Mouse (Mus musculus): ENCODE data around the gene Pced1b.
A peak's percentile ranks its signal among the peaks of the same experiment; 100 is the strongest.
"Not testable (repeated sequence)": the region's sequence is repeated elsewhere in the genome, so short reads cannot be mapped to it uniquely, and the experiment has no call there.

Pced1b gene

DNA sequence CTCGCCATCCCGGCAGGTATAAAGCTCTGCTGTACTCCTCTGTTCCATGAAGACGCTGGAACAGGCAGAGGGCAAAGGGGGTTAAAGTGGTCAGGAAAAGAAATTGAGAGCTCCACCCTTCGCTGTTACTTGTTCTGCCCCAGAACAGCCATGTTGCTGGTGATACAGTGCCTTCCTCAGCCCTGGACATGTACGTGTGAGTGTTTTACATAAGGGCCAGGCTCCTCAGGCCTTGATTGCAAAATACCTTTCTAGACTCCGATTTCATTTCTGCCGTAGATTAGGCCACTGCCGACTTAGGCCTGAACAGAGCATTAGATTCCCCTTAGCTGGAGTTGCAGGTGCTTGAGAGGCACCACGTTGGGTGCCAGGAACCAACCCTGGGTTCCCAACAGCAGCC, 97.0 kb downstream of the Pced1b start:
- DNase-seq, result no peak

- DNase-seq, result no peak
These were observed 98.2 kb downstream of the Pced1b start for GRCm38 (mm10) chr15:97345110-97345509.

DNA sequence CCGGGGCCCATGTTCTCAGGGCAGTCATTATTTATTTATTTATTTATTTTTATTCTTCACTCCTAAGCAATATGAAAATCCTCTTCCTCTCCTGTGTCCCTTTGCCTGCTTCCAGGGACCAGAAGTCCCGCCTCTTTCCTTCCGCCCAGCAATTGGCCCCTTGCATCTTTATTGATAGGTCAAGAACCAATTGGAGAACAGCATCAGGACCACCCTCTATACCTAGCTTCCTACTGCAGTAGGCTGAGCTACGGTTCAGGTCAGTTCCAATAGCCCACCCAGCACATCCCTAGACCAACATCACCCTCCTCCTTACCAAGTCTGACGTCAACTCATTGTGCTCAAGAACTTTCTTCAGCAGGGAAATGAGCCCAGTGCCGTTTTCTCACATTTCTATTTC, 99.0 kb downstream of the Pced1b start:
- DNase-seq, result no peak

GRCm38 (mm10) chr15:97346413-97346812, 99.5 kb downstream of the Pced1b start:
- DNase-seq, result no peak

DNA sequence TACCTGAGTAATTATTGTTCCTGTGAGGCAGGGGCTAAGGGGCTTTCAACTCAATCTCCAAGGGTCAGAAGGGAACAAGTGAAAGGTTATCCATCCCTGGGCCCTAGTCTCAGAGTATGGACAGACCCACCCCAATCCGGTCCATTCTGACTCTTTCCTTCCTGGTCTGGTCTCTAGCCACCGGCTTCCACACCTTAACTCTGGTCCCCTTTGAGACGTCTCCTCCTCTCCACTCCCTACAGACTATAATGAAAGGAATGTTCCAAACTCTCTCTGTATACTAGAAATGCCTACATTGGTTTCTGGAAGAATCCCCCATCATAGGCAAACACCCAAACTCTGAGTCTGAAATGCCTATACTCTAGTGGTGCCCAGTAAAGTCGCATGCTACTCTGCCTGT, 100.0 kb downstream of the Pced1b start:
- DNase-seq, result no peak

- DNase-seq, result no peak
These were observed 101.8 kb downstream of the Pced1b start for GRCm38 (mm10) chr15:97348566-97349315.

DNA sequence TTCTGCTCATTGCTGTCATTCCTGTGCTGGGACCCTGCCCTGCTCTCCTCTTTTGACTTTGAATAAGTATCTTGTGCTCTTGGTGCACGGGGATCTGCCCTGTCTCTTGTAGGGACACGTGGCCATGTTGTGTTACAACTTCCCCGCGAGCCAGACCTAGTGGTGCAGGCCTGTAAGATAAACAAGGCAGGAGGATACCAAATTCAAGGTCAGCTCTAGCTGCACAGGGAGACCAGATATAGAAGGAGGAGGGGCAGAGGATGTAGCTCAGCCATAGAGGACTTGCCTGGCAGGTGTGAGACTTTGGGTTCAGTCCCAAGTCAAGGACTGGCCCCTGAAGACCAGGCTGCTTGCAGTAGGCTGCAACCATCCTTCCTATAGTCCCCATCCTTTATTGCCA, 103.6 kb downstream of the Pced1b start:
- DNase-seq, result no peak

- DNase-seq, result no peak
These were observed 104.1 kb downstream of the Pced1b start for GRCm38 (mm10) chr15:97351016-97351415.

GRCm38 (mm10) chr15:97351681-97352080, 104.8 kb downstream of the Pced1b start:
- DNase-seq, result no peak

GRCm38 (mm10) chr15:97355676-97356303, 108.9 kb downstream of the Pced1b start:
- no peak for DNase-seq

DNA sequence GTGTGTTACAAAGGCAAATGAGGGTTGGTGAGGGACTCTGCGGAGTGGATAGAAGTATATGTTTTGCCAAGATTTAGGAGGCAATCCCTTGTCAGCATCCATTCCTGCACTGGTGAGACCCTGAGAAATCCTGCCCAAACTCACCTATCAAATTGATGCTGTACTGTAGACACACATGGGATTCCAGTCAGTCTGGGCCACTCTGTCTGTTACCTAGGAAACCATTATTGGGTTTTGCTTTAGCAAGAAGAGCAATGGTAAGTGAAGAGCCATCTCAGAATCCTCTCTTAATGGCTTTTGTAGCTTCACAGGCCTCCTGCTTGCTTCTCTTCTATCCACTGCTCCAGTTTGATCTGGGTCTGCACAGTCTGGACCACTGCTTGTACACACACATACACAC, 110.1 kb downstream of the Pced1b start:
- no peak for DNase-seq

DNA sequence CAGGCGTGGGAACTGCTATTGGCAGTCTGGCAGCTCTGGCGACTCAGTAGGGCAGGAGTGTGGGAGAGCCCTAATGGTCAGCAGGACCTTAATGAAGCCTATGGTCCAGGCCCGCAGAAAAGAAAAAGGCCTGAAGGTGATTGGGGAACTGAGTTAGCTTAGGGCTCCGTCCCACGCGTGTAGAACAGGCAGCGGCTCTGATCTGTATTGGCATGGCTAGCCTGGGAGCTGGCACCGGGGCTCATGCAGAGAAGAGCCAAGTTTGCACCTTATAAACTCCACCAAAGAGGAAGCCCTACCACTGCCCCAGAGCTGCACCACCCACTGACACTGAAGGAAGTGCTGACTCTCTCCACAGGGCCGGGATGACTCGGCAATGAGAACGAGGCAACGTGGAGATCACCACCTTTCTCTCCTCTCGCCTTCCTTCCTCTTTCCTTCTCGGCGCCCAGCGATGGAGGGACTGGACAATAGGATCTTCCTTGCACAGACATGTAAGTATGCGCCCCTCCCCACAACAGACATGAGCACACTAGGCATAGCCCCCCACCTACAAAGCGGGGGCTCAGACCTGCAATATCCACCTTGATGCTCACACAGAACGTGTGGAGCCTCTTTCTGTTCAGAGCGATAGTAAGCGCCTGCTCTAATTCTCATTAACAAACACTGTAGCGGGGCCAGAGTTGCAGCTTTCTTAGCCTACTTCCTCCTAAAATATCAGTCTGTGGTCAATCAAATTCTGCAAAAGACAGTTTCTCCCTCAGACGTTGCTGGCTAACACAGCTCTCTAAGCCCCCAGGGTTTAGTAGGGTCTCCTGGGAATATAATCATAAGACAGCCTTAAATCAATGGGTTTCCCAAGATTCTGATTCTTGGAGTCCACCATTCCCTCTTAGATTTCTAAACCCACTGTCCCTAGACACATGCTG, 114.2 kb downstream of the Pced1b start:
- no peak for DNase-seq

DNA sequence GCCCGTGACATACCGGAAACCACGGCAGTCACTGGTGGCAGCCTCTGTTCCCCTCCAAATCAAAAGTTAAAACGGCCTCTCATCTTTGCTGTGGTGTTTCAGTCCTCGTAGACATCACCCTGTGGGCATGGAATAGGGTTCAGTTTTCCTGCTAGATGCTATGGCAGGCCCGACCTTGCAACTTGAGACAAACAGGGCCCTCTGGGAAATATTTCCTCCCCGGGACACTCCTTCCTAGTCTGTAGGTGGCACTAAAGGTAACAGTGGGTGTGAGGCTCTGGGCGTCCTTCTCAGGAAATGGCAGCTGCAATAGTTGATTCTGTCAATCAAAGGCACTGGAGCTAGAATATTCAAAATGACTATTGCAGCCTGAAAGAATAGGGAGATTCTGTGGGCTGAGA, 114.9 kb downstream of the Pced1b start:
- DNase-seq, result no peak

- not testable (repeated sequence) for DNase-seq
These were observed 117.4 kb downstream of the Pced1b start for GRCm38 (mm10) chr15:97364271-97364670.

- no peak for DNase-seq
These were observed 118.1 kb downstream of the Pced1b start for GRCm38 (mm10) chr15:97364968-97365367.

DNA sequence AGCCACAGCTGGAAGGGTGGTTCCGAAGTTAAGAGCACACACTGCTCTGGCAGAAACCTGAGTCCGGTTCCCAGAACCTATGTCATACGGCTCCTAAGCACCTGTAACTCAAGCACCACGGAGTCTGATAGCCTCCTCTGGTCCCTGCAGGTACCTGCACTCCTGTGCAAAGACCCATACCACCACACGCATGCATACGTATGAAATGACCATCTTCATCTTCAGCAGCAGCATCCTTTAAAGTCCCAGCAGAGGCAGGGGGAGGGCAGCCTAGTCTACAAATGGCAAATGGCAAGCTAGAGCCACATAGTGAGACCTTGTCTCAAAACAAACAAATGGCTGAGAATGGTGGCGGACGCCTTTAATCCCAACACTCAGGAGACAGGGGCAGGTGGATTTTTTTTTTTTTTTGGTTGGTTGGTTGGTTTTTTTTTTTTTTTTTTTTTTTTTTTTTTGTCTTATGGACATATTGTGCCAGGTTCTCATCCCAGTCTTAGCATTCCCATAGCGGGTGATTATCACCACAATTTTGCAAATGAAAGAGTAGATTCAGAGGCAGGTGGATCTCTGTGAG, 121.2 kb downstream of the Pced1b start:
- DNase-seq, result no peak

- DNase-seq, result no peak
These were observed 121.7 kb downstream of the Pced1b start for GRCm38 (mm10) chr15:97368631-97369030.

- no peak for DNase-seq
These were observed 122.2 kb downstream of the Pced1b start for GRCm38 (mm10) chr15:97369144-97369543.

- no peak for DNase-seq
These were observed 124.0 kb downstream of the Pced1b start for GRCm38 (mm10) chr15:97370880-97371279.

GRCm38 (mm10) chr15:97372043-97372442, 125.1 kb downstream of the Pced1b start:
- not testable (repeated sequence) for DNase-seq

GRCm38 (mm10) chr15:97372611-97373131, 125.8 kb downstream of the Pced1b start:
- DNase-seq, result peak; percentile 23

- DNase-seq, result peak; percentile 57
These were observed 126.5 kb downstream of the Pced1b start for GRCm38 (mm10) chr15:97373203-97374084.
